Mouse (Mus musculus): ENCODE data around the gene Ethe1.
"Not testable (repeated sequence)": the region's sequence is repeated elsewhere in the genome, so short reads cannot be mapped to it uniquely, and the experiment has no call there.

The Ethe1 gene

DNA sequence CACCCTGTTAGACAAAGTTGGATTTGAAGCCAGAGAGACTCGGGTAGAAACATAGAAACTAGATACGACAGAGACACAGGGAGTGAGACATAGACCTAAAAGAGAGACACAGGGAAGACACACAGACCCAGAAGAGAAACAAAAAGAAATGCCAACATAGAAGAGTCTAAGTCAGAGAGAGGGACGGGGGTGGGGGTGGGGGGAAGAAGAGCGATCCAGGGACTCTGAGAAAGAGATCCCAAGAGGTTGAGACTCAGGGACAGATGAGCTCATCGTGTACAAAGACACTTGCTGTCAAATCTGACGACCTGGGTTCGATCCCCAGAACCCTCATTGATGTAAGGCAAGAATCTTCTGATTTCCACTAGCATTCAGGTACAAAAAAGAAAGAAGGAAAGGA, 24.4 kb downstream of the Ethe1 start:
- DNase-seq (ENCODE audit: low read depth, low spot score), result no peak

DNA sequence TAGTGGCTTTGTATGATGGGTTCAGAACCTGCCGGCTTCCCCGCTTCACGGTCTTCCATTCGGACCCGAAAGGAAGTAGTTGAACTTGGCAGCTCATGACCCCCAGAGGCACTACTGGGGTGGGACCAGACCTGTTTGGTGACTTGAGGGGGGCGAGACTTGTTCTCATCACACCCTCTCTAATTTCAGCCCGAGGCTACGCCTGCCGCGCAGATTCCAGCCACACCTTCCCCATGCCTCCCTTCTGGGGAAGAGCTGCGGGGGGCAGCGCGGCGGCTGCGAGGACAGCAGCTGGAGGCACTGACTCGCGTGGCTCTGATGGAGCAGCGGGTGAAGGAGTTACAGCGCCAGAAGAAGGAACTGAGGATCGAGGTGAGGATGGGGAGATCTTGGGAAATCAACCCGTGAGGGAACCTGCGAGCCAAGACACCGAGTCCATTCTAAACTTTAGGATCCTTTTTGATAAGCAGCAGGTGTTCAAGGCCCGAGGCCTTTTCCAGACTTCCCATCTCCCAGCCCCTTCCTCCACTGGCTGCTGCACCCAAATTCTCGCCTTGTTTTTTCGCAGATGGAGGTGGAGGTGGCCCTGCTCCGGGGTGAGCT, 25.1 kb downstream of the Ethe1 start:
- DNase-seq (ENCODE audit: low read depth, low spot score), result no peak

DNA sequence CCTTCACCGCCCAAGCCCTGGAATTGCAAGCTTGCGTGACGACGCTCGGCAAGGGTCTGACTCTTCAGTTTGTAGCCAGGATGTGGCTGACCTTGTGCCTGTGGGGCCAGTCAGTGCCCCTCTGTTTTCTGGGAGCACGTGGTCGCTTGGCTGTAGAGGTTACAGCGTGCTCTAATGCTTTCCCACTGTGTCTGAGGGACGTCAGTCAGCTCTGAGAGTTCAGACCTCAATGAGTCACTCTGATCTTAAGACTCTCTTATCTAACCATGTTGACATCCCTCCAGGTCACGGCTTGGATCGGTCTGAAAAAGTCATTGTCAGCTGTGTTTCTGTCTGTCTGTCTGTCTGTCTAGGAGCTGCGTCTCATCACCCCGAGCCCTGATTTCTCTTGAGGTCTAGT, 27.5 kb downstream of the Ethe1 start:
- DNase-seq (ENCODE audit: low read depth, low spot score), result no peak

DNA sequence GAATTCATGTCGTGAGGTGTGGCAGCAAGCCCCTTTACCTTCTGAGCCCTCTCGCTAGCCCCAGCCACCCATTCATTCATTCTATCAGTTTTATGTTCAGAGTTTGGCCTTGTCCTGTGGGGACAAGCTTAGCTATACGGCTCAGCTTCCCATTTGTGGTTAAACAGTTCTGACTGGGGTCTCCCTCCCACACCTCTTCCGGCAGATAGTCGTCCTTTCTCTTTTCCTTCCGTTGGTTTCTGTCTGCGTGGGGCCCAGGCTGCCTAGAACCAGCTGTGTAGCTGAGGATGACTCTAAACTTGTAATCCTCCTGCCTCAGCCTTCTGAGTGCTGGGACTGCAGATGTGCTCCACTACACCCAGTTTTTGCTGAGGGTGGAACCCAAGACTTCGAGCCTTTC, 30.4 kb downstream of the Ethe1 start:
- no peak for DNase-seq (ENCODE audit: low read depth, low spot score)

DNA sequence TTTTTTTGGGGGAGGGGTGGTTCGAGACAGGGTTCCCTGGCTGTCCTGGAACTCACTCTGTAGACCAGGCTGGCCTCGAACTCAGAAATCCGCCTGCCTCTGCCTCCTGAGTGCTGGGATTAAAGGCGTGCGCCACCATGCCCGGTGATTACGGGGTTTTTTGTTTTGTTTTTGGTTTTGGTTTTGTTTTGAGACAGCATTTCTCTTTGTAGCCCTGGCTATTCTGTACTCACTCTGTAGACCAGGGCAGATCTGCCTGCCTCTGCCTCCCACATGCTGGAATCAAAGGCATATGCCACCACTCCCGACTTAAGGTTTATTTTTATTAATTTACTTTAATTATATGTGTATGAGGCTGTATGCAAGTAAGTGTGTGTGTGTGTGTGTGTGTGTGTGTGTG, 31.0 kb downstream of the Ethe1 start:
- not testable (repeated sequence) for DNase-seq (ENCODE audit: low read depth, low spot score)

DNA sequence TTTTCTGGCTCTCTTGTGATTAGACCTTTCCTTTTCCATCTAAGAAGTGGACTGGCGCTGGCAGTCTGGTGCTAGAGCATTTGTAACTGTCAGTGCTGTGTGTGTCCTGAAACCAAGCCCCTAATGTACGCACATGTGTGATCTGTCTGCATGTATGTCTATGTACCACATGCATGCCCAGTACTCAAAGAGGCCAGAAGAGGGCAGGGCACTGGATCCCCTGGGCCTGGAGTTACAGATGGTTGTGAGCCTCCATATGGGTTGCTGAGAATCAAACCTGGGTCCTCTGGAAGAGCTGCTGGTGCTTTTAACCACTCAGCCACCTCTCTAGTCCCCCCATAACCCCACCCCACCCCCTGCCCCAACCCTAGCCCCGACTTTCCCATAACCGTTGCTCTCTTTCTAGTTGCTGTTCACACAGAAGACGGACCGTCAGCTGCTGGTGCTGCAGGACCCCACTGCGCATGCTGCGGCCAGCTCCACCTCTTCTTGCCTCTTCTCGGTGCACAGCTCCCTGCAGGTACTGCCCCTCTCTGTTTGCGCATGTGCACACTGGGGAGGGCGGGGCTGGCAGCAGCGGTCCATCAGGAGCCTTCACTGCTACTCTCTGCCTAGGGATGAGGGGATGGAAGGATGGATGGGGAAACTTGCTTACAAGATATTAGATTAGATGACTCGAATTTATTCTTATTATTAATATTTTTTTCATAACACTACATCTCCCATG, 32.5 kb downstream of the Ethe1 start:
- no peak for DNase-seq (ENCODE audit: low read depth, low spot score)

DNA sequence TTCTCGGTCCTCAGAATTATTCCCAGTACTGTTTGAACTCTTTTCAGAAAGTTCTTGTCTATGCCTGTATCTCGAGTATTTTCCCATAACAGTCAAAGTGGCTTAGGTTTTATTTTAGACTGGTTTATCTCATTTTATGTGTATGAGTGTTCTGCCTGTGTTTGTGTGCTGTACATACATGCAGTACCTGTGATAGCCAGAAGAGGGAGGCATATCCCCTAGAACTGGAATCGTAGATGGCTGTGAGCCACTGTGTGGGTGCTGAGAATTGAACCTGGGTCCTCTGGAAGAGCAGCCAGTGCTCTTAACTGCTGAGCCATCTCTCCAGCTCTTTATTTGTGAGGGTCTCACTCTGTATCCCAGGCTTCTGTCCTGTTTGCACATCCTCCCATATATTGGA, 33.9 kb downstream of the Ethe1 start:
- DNase-seq (ENCODE audit: low read depth, low spot score), result no peak

DNA sequence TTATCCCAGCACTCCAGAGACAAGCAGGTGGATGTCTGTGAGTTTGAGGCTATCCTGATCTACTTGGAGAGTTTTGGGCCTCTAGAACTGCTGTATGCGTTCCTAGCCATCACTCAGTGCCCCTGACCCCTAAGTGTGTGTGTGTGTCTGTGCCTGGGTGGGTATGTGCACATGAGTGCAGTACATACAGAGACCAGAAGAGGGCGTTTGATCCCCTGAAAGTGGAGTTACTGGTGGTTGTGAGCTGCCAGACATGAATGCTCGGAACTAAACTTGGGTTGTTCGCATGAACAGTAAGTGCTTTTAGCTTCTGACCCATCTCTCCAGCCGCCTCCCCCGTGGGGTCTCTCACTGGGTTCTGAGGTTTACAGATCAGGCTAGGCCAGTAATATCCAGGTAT, 35.6 kb downstream of the Ethe1 start:
- no peak for DNase-seq (ENCODE audit: low read depth, low spot score)

DNA sequence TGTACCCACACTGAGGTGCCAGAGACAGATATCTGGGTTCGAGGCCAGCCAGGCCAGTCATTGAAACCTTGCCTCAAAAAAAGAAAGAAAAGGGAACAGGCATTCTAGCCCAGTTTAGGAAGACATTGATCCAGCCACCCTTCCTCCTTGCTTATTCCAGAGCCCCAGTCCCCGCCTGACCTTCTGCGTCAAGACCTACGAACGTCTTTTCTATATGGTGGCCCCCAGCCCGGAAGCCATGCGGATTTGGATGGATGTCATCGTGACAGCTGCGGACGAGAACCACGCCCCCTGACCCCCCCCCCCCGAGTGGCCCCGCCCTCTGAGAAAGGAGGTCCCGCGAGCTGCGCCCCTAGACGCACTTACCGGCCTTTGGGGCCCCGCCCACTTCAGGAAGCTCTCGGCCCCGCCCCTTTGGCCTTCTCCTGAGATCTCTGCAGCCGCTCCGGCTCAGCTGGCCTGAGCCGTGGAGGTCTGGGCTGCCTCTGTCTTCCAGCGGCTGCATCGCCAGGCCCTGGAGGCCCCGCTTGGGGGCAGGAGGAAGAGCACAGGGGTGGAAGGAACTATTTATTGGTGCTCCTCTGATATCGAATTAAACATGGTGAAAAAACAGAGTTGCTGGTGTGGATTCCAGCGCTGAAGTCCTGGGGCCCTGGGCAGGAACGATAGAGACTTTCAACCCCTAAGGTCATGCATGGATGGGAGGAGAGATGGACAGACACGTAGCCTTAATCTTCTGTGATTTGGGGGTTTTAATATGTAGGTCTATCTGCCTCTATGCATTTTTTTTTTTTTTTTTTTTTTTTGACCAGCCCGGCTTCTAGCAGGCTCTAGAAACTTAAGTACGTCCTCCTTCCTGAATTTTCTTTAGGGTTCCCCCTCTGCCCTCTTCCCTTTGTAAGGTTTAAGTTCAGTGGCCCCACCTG, 41.6 kb downstream of the Ethe1 start:
- DNase-seq (ENCODE audit: low read depth, low spot score), result no peak

DNA sequence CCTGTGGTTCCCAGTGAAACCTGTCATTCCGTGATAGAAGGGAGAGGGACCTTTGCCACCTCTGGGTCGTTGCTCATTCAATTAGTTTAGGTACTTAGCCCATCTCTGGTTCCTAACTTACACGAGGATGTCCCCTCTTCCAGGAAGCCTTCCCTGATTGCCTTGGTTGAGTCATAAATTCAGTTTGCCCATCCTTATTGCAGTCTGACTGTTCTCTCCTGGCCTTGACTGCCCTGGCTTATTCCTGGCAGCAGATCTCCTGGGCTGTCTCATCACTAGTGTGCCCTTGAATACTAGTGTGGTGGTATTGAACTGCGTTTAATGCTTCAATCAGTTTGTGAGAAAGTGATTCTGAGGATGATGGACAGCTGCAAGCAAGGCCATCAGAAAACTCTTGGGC, 42.3 kb downstream of the Ethe1 start:
- DNase-seq (ENCODE audit: low read depth, low spot score), result no peak

DNA sequence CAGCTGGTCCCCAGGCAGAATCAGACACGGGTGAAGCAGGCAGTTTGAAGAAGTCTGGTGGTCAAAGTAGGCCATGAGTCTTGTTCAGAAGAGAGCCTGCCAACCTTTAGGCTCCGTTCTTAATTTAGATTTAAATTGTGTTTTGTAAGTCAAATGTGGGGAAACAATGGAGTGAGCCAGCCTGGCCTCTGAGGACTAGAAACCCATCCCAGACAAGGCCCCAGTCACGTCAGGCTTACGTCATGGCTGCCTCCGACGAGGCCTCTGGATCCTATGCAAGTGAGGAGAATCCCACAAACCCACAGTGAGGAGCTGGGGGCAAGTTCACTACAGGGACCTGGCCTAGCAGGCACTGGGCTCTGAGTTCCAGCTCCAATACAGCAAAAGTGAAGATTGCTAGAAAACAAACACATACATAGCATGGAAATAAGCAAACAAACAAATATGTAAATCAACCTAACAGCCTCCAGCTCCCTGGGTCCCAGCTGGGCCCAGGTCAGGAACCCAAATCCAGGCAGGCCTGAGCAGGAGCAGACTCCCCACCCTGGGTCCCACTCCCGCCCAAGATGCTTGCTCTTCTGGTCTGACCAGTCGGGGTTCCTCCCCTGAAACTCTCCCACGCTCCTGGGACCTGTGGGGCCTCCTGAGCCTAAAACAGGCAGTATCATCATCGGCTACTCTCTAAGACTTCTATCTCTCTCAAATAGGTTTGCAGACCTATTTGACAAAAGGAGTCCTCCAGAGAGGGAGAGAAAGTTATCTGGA, 43.0 kb downstream of the Ethe1 start:
- no peak for DNase-seq (ENCODE audit: low read depth, low spot score)

DNA sequence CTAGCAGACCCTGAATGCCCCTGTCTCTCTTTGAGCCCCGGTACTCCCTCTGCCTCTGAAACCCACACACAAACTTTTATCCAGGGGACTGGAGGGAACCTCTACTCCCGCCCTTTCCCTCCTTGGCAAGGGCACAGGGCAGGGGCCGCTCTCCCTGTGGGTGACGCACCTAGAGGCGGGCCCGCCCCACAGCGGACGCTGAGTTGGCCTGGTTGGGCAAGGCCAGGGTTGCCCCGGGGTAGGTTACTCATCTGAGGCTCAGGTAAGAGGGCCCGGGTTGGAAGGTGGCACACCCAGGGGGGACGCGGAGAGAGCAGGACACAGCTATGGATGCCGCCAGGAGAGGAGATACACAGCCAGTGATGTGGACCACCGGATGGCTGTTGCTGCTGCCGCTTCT, 48.9 kb downstream of the Ethe1 start, which contains the start of gene Lypd3:
Gene Lypd3 (plus strand): TSS at position 287 of the 400 bp plus-strand sequence.
- DNase-seq (ENCODE audit: low read depth, low spot score), result no peak

DNA sequence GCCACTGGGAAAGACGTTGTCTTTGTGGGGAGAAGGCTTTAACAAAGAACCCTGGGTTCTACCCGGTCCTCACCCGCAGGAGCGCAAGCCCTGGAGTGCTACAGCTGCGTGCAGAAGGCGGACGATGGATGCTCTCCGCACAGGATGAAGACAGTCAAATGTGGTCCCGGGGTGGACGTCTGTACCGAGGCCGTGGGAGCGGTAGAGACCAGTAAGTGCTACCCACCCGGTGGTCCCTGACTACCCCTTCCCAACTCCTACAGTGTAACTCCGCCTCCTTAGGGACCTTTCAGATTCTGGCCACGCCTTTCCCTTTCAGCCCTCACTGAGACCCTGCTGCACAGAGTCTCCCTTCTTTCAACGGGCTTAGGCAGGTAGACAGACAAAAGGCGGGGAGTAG, 49.7 kb downstream of the Ethe1 start:
- no peak for DNase-seq (ENCODE audit: low read depth, low spot score)

DNA sequence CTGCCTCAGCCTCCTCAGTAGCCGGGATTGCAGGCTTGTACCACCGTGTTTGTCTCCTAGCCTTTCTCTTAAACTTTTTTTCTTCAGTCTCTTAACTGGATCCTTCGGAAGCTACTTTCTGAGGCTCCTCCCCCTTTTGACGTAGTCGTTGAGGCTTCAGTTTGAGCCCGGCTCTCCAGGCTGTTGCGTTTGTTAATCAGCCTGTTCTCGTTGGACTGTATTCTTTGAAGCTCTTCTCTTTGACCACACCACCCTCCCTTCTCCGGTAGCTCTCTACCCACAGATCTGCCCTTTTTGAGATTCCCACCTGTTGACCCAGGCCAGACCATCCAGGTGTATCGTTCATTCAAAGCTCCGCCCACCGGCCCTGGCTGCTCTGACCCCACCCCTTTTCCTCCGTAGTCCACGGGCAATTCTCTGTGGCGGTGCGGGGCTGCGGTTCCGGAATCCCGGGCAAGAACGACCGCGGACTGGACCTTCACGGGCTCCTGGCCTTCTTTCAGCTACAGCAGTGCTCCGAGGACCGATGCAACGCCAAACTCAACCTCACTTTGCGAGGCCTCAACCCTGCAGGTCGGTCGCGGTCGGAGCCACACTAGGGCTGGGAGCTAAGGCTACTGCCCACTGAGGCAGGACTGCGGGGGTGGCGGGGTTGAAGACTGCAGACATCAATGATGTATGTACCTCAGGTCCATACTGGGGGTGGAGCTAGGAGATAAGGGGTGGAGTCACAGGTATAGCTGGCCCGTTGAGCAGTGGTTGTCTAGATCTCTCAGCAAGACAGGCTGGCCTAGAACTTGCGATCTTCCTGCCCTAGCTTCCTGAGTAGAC, 50.9 kb downstream of the Ethe1 start:
- no peak for DNase-seq (ENCODE audit: low read depth, low spot score)

DNA sequence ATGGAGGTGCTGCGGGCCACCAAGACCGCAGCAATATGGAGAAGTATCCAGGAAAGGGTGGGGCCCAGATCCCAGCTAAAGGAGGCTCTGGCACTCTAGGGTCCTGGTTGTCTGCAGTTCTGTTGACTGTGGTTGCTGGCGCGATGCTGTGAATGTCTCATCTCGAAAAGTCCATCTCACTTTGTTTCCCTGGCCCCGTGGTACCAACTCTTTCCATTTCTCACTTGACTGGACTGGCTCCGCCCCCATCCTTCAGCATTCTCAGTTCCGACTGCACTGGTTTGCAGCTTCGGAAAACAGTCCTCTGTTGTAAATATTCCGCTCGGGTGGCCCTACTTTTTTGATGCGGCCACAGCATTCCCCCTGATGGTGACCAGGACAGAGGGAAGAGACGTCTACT, 53.1 kb downstream of the Ethe1 start:
- DNase-seq (ENCODE audit: low read depth, low spot score), result no peak

DNA sequence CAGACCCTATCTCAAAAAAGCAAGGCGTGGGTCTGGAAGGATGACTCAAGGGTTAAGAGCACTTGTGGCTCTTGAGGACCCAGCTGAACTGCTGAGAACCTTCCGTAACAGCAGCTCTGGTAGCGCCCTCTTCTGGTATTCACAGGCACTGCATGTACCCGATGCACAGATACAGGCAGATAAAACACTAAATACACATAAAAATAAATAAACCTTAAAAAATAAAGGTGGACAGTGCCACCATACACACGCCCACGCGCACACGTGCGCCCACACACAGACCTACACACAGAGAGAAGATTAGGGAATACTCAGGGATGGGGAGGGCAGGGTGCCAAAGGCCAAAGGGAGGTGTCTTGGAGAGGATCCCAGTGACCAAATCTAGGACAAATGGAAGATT, 55.1 kb downstream of the Ethe1 start:
- no peak for DNase-seq (ENCODE audit: low read depth, low spot score)

DNA sequence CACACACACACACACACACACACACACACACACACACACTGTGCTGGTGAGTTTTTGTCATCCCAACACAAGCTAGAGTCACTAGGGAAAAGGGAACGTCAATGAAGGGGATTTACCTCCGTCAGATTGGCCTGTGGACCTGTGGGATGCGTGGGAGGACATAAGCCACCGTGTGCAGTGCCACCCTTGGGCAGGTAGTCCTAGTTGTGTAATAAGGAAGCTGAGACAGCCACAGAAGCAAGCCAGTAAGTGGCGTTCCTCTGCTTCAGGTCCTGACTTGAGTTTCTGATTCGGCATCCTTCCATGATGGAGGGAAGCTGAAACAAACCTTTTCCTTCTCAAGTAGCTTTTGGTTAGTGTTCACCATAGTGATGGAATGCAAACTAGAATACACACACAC, 57.1 kb downstream of the Ethe1 start:
- DNase-seq (ENCODE audit: low read depth, low spot score), result no peak

DNA sequence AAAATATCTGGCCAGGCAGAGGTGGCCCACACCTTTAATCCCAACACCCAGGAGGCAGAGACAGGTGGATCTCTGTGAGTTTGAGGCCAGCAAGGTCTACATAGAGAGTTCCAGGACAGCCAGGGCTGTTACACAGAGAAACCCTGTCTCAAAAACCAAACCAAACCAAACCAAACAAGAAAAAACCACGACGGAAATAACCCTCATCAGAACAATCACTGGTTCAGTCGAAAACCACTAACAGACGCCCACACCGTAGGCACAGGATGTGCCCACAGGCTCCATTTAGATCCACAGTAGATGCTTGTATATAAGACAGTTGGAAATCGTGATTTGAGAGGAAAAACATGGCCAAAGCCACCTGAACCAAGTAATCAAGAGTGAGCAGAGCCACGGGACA, 57.7 kb downstream of the Ethe1 start:
- DNase-seq (ENCODE audit: low read depth, low spot score), result no peak

DNA sequence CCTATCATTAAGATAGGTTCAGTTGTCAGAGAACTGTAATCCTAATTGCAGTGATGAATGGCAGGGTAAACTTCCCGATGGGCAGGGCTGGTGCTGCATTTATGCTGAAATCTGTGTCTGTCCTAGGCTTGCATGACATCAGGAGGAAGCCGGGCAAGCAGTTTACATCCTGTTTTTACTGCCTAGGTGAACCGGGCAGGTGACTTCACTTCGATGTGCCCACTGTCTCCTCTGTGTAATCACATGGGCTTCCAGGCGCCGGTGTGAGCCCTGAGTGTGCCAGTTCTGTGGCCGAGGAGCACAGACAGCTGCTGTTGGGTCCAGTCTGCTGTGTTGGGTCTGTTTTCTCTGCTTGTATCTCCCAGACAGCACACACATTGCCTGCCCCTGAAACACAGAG, 59.1 kb downstream of the Ethe1 start:
- DNase-seq (ENCODE audit: low read depth, low spot score), result no peak

DNA sequence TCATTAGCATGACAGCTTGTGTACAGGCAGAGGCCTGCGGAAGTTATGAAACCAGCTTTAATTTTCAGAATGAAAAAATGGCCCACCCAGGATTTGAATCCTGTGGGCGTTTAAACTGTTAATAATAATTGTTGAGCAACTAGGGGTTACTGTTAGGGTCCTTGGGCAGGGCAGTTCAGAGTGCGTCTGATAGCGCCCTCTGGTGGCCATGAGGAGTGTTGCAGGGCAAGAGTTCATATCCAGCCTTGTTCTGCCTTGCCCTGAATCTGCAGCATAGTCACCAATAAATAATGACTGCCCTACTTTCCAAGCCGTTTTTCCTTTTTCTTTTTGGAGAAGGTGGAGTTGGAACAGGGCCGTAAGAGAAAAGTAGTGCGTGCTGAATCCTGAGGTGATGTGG, 66.3 kb downstream of the Ethe1 start:
- DNase-seq (ENCODE audit: low read depth, low spot score), result no peak

Data from WW6 (cell line).